Mouse (Mus musculus): ENCODE data around the gene D1Pas1.

D1Pas1 gene

DNA sequence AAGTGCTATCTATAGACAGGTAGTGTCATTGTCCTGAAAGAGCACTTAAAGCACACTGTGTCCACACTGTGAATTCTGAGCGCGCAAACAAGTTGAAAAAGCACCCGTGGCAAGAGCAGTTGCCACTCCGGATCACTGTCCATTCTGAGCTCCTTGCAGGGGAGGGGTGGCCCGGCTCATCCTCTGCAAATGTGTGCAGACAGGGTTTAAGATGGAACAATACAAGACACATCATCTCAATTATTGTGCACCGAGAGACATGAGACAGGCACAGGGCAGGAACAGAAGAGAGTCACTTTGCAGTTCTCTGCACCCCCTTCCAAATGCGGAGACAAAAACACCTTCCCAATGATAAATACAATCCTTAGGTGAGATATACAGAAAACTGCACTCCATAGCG lies 19.3 kb downstream of the D1Pas1 start:
- DNase-seq (ENCODE audit: low read depth, low spot score): no peak

DNA sequence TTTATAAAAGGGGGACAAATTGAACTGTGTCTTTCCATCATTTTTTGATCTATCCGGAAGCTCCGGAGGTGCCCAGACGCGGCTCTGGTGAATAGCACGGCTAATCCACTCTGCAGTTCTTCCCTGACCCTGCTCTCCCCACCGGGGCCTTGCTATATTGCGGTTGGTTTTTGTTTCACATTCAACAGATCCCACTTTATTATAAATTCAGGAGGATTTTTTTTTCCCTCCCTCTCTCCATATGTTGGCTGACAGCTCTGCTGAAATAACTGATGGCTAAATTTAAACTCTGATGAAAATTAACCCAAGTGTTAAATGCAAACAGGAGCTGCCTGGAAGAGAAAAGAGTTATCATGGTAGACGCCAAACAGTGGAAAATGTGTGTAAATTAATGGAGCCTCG lies 21.1 kb downstream of the D1Pas1 start:
- DNase-seq (ENCODE audit: low read depth, low spot score): peak; percentile 46

DNA sequence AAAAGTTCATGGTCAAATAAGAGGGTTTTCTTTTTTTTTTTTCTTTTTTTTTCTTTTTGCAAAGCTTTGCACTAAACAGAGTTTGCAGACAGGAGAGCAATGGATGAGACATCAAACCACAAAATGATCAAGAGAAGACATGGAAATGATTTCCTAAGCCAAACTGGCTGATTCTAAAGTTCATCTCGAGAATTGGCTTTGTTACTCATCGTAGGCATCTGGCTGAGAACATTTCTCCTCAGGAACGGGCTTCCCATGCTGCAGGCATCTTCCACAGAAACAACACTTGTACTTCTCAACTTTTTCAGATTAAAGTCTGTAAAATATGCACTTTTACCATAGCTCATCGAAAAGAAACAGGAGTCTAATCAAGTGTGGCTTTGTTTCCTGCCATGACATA lies 21.6 kb downstream of the D1Pas1 start:
- no peak for DNase-seq (ENCODE audit: low read depth, low spot score)

DNA sequence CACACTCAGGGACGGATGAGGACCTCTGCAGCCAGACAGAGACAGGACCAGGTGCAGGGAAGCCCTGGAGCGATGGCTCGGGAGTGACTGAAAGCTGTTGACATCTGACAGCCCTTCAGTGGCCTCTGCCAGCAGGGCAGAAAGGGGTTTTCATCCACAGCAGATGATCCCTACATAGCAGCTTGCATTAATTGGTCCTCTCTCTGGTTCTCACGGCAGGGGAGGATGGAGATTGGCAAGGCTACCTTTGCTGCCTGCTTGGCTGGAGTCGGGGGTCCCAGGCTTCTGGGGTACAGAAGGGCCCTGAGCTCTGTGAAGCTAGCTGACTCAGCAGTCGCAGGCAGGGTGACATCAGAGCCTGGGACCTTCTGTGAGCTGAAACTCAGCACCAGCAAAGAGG lies 24.3 kb downstream of the D1Pas1 start:
- no peak for DNase-seq (ENCODE audit: low read depth, low spot score)

DNA sequence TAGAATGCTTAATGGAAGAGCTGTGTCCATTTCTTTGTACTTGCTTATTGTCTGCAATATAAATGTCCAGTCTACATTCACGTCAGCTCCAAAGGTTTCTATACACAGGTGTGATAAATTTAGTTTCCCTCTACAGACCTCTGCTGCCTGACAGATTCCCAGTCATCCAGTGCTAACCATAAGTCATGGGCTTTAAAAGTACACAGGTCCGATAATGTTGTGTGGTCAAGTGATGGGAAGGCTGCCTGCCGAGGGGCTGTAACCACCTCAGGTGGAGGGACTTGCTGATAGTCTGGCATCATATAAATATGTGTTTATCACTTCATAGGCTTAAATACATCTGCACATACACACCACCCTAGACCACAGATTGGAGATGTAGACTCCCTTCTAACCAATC lies 24.9 kb downstream of the D1Pas1 start:
- DNase-seq (ENCODE audit: low read depth, low spot score): no peak

DNA sequence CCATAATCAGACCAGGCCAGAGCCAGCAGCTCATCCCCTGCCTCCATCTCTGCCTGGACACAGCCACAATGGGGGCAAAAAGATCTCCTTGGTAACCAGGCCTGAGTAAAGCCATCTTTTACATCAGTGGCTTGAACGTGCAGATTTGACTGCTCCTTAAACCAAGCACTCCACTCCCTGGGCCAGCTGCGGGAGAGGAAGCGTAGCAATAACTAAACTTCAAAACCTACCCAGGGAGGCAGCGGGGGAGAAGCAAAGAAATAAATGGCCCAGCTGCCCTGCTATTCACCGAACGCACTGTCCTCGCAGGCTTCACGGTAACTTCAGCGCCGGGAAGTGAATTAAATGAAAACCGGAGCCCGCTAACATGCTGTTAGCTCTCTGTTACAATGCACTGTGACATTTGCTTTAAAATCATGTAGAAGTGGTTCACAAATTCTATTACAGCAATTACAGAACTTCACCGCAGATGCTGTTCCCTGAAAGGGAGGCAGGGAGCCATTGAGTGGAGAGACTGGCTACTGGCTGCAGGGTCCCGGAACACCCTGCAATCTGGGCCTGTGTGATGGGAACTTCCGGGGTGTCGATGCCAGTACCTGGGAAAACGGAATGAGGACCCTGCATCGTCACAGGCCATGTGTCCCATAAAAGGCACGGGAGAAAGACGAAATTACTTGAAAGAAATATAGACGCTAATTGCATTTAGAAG lies 30.5 kb downstream of the D1Pas1 start:
- no peak for DNase-seq (ENCODE audit: low read depth, low spot score)

DNA sequence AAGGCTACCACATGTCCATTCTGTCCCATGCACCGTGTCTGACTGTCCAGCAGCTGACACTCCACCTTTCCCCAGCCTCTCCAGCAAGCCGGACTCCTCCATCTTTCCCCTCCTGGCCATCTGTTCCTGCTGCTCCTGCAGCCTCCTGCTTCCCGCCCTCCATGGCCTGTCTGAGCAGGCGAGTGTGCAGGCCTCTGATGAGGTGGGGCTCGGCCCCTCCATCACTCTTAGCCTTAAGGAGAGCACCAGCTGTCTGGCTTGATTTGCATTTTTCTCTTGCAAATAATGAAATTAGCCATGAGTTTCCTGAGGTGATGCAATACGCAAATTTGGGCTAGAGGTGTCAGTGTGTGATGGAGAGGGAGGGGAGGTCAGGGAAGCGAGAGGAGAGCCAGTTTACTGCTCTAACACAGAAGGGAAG lies 36.2 kb downstream of the D1Pas1 start:
- DNase-seq (ENCODE audit: low read depth, low spot score): no peak

DNA sequence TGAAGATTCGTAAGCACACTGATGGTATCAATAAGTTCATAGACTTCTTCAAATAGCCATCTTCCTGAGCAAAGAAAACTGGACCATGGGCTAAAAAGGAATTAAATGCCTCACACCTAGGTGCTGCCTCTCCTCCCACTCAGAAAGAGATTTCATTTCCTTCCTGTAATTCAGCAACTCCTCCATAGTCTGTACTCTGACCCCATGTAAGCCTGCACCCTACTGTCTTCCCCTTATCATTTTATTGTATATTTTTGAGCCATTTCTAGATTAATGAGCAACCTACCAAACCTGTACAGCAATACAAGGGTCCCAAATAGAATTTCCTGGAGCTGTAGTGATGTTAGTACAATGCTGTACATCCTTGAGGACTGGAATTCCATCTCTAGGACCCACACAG lies 37.1 kb downstream of the D1Pas1 start:
- DNase-seq (ENCODE audit: low read depth, low spot score): no peak

DNA sequence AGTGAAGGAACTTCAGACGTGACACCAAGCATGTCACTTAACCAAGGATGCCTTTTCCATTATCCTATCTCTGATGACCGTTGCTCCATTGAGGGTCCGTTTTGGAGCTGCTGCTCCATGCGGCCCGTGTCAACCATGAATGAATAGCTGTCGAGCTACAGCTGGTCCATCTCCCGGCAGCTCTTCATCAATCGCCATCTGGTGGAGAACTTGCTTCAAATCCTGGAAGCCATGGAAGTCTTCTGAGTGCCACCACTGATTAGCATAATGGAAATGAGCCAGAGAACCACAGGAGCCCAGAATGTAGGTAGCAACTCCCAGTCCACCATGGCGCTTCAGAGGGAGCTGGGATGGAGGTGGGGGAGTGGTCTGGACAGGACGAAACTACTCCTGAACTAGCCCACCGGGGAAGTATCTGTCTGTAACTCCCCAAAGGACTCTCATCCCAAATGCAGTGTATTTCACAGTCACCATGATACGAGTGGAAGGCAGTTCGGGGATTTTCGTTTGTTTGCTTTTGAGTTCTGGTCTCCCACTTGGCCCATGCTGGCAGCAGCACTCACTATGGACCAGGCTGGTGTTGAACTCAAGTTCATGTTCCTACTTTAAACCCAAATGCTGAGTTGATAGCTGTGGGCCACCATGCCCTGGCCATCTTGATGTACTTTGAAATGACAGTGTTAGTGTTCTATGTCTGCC lies 39.2 kb downstream of the D1Pas1 start:
- no peak for DNase-seq (ENCODE audit: low read depth, low spot score)

DNA sequence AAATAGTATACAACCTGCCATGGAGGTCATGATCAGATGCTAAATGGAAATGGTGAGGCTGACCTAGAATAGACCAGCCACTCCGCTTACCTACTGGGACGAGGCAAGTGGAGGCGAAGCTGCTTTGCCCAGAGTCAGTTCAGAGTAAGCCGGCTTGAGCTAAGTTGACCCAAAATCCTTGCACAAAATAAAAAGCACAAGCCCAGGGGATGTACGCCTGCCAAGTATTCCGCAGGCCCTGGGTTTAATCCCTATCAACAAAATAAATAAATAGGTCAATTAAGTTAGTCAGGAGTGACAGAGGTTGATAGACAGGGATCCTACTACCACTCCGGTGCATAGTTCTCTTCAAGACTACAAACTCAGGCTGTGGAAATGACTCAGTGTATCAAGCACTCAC lies 41.0 kb downstream of the D1Pas1 start:
- no peak for DNase-seq (ENCODE audit: low read depth, low spot score)

DNA sequence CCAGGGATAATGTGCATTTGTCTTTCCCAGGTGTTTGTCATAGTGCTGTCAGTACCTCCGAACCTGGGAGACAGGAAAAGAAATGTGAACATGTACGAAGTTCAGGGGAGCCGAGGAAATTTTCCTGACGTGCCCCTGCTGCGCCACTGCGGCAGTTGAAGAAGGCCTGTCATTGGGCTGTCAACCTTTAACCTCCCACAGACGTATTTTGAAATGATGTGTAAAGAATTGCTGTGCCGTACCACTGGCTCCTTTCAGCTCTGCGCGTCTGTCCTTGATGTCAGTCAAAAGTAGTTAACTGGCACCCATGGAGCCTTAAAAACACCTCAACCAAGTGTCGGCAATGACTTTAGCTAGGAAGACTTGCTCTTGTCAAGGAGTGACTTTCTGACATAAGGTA lies 42.9 kb downstream of the D1Pas1 start:
- no peak for DNase-seq (ENCODE audit: low read depth, low spot score)

DNA sequence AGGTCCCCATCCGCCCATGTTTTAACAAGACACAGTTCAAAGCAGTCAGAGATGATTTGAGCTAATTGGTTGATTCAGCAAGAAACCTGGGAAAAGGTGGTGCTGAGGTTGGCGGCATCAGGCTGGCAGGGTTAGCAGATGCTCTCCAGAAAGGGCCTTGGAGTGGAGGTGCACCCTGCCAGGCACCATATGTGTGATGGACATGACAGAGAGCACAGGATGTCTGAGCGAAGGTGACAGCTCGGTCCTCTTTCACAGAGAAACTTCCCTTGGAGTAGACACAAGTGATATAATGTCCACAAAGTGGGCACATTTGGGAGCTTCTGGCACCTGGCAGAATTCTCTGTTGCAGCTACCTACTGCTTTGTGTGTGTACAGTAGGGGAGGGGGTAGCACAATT lies 44.4 kb downstream of the D1Pas1 start:
- no peak for DNase-seq (ENCODE audit: low read depth, low spot score)

DNA sequence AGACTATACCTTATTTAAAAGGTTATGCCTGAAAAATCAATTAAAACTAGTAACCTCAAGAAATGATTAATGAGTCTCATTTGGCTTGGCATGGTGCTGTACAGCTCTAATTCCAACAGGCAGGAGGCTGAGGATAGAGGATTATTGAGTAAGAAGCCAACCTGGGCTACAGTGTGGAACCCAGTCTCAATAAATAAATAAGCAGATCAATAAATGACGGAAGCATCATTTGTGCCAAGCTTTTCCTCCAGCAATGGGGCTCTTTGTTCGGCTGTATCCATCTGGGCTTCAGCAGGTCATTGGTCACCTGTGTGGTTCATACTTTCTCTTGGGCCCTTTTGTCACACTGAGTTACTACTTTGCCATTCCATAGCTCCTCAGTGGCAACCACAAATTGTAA lies 46.9 kb downstream of the D1Pas1 start:
- DNase-seq (ENCODE audit: low read depth, low spot score): no peak

DNA sequence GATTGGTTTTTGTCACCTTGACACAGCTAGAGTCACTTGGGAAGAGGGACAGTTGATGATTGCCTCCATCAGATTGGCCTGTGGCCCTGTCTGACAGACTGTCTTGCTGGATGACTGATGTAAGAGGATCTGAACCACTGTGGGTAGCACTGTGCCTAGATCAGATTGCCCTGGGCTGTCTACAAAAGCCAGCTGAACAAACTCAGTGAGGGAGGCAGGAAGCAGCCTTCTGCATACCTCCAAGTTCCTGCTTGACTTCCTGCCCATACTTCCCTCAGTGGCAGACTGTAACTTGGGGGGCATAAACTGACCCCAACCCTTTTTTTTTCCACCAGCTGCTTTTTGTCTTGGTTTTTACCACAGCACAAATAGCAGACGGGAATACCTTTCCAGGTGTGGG lies 48.5 kb downstream of the D1Pas1 start:
- DNase-seq (ENCODE audit: low read depth, low spot score): no peak

DNA sequence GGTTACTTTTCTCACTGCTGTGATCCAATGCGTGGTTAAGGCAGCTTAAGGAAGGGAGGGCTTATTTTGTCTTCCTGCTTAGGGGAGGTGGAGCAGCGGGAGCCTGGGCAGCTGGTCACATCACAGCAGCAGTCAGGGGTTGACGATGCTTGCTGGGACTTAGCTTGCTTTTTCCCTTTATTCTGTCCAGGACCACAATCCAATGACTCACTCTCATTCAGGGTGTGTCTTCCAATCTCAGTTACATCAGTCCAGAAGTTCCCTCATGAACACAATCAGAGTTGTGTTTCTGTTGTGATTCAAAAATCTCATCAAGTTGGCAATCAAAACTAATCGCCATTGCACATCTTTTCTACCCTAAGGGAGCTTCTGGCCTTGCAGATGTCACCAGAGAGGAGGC lies 48.9 kb downstream of the D1Pas1 start:
- no peak for DNase-seq (ENCODE audit: low read depth, low spot score)

DNA sequence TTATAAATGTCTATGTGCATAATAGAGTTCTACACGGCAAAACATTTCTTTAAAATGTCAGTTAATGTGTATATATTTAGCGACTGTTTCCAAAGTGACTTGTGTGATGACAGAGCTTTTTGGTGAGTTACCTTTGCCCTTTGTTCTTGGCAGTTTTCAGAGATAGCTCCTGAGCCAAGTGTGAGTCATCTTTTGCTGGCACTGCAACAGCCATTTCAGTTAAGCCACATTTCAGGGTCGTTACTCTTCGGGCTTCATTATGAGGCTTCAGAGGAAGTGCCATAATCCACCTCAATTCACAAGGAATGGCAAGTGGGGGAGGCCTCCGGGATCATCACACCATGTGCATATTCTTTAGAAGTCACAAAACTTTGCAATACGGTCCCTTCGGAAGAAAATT lies 52.8 kb downstream of the D1Pas1 start:
- DNase-seq (ENCODE audit: low read depth, low spot score): no peak

Data from brain, embryonic 18.5 days (tissue).